Mouse (Mus musculus): Measurements from ENCODE around the gene Erich4. TPM values are rescaled to one million over a fixed set of nuclear protein-coding genes. Genes with fewer than 3 reads are reported as not detected.
A peak's percentile ranks its signal among the peaks of the same experiment; 100 is the strongest.

Gene Erich4
- polyA plus RNA-seq (2015; fragmentation: Nextera tagmentation; extraction: Ambion mirVana) = not detected in 2 replicates

DNA sequence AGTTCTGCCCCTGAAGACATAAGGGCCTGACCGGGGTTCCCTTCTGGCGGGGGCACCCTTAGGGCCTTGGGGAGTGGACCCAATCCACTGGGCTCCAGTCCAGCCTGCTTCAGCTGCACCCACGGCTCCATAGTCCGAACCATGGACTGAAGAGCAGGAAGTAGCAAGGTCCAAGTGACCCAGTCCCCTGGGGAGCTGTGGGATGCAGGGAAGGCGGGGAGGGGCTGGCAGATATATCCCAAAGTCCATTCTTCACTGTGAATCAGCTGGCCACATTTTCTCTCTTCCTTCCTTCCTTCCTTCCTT lies at the start of gene Erich4:
TSS of gene Erich4 (minus strand) at position 187 of the 306 bp plus-strand sequence.
- H3K36me3 ChIP-seq = no peaks in the 10 kb centered on the region
- no peak within 1 kb of the TSS for H3K27ac ChIP-seq (replicated peaks)
- H3K4me2 ChIP-seq (replicated peaks) = no peak within 1 kb of the TSS
- no peaks in the 10 kb centered on the region for H3K9me3 ChIP-seq
- no peak for ATAC-seq (replicated peaks)
- no peak within 1 kb of the TSS for H3K4me3 ChIP-seq
- H3K9ac ChIP-seq (replicated peaks) = no peak within 1 kb of the TSS
- WGBS = 89% methylated on average over 5 of the region's 5 CpGs
- H3K4me1 ChIP-seq = peaks cover 9% of the 10 kb centered on the region
- no peaks in the 10 kb centered on the region for H3K27me3 ChIP-seq

GRCm38 (mm10) chr7:25658657-25659472 lies 43.2 kb upstream of the Erich4 start, which contains the start of the genes Bckdha and Exosc5:
Gene Bckdha (minus strand): TSS chr7:25658981.
Gene Exosc5 (plus strand): TSS chr7:25659164.
- Histone ChIP-seq H3K27me3 (no peaks in the 10 kb centered on the region), H3K36me3 (0 out of 2 replicates have a peak, but pooled peaks cover under 1% of the 10 kb centered on the region), H3K4me3 (peak within 1 kb of the TSS; percentile 73), H3K4me1 (peaks cover 29% of the 10 kb centered on the region), H3K4me2 (replicated peaks) (peak within 1 kb of the TSS; percentile 89), H3K9me3 (no peaks in the 10 kb centered on the region), H3K27ac (replicated peaks) (peak within 1 kb of the TSS; percentile 67), H3K9ac (replicated peaks) (peak within 1 kb of the TSS; percentile 73)
- ATAC-seq (replicated peaks) = peak; percentile 97
- WGBS = under 1% methylated on average over 50 of the region's 50 CpGs

GRCm38 (mm10) chr7:25657785-25658184 lies 42.1 kb upstream of the Erich4 start:
- H3K27me3 ChIP-seq = no peaks in the 10 kb centered on the region
- no peak overlapping the region; the same call in 1 of the 2 replicates for H3K27ac ChIP-seq (replicated peaks)
- H3K9ac ChIP-seq (replicated peaks) = peak overlapping the region; percentile 73
- 38% methylated on average over 10 of the region's 10 CpGs for WGBS
- peak overlapping the region; percentile 73 for H3K4me3 ChIP-seq
- peak overlapping the region; percentile 89 for H3K4me2 ChIP-seq (replicated peaks)
- no peaks in the 10 kb centered on the region for H3K9me3 ChIP-seq
- peaks cover 29% of the 10 kb centered on the region for H3K4me1 ChIP-seq
- ATAC-seq (replicated peaks) = no peak
- H3K36me3 ChIP-seq = no peaks in the 10 kb centered on the region

DNA sequence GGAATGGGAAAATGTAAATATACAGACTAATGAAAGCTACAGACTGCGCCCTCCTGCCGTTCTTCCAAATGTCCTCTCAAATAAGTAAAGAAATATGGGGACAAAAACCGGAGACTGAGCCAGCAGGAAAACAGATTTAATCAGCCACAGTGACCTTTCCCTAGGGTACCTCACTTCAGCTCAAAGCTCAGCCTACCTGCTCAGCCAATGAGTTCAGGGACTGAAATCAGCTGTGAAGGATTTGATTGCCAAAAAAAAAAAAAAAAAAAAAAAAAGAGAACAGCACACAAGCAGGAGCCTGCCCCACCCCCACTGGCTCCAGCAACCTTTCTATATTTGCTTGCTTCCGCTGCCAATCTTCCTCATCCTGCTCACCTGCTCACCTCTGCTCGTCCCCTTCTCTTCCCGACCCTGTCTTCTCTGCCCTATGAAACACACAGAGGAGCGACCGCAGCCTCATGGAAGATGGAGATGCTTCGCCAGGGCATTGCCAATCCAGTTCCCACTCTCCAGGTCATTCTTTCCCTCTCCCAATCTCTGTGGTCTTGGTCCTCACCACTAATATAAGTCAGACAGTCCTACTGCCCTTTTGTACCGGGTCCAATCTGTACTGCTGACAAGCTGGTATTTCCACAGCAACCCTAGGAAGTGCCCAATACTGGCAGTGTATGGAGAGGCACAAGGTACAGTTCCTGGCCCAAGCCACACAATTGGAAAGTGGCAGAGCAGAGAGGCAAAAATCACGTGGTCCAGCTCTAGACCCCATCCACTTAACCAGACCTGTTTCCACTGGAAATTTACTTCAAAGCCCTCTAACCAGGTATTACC lies 40.1 kb upstream of the Erich4 start:
- H3K36me3 ChIP-seq = no peaks in the 10 kb centered on the region
- no peak overlapping the region for H3K27ac ChIP-seq (replicated peaks)
- no peak overlapping the region for H3K9ac ChIP-seq (replicated peaks)
- H3K4me2 ChIP-seq (replicated peaks) = no peak overlapping the region
- ATAC-seq (replicated peaks) = no peak
- H3K4me1 ChIP-seq = peaks cover 29% of the 10 kb centered on the region
- H3K27me3 ChIP-seq = no peaks in the 10 kb centered on the region
- WGBS = 78% methylated on average over 11 of the region's 11 CpGs
- no peak overlapping the region for H3K4me3 ChIP-seq
- H3K9me3 ChIP-seq = no peaks in the 10 kb centered on the region

DNA sequence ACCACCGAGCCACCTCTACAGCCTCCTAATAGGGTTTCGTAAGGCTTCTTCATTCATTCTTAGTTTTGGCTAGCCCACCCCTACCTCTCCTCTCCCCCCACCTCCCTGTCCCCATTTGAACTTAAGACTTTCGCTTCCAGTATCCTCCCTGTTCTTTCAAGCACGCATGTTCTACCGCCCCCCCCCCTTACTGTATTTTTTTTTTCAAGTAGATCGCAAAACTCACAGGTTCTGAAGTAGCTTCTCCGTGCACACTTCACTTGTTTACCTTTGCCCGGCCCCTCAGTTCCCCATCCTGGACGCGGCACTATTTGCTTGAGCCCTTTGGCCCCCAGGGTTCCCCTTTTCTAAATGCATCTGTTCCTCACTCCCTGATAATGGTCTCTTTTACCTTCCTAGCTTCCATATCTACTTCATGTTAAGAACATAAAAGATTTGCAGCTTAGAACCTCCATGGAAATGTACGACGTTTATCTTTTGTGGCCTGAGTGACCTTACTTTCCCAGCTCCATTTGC lies 36.6 kb upstream of the Erich4 start:
- Histone ChIP-seq H3K36me3 (no peaks in the 10 kb centered on the region), H3K9ac (replicated peaks) (no peak overlapping the region), H3K4me2 (replicated peaks) (no peak overlapping the region), H3K27ac (replicated peaks) (no peak overlapping the region), H3K4me1 (peaks cover 11% of the 10 kb centered on the region), H3K9me3 (no peaks in the 10 kb centered on the region), H3K4me3 (no peak overlapping the region), H3K27me3 (no peaks in the 10 kb centered on the region)
- ATAC-seq (replicated peaks) = no peak
- WGBS = 93% methylated on average over 12 of the region's 12 CpGs

DNA sequence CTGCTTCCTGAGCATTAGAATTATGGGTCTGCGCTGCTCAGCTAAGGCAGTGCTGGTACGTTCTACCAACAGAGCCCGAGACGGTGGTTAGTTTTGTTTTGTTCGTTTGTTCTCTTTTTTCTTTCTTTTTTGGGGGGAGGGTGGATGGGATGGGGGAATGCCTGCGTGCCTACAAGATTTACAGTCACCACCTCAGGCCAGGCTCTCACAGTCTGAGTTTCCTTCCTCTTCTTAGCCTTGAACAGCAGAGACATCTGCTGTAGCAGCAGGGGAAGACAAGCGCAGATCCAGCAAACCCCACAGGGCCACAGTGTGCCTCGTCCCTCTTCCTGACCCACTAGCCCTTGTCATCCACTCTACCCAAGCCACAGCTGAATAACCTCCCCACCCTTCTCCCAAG lies 35.6 kb upstream of the Erich4 start:
- no peaks in the 10 kb centered on the region for H3K27me3 ChIP-seq
- H3K4me2 ChIP-seq (replicated peaks) = no peak overlapping the region
- no peak for ATAC-seq (replicated peaks)
- no peak overlapping the region for H3K9ac ChIP-seq (replicated peaks)
- H3K4me1 ChIP-seq = peaks cover under 1% of the 10 kb centered on the region; the same call in 1 of the 2 replicates
- no peaks in the 10 kb centered on the region for H3K36me3 ChIP-seq
- 93% methylated on average over 8 of the region's 8 CpGs for WGBS
- no peaks in the 10 kb centered on the region for H3K9me3 ChIP-seq
- no peak overlapping the region for H3K4me3 ChIP-seq
- no peak overlapping the region for H3K27ac ChIP-seq (replicated peaks)

- WGBS = 84% methylated on average over 5 of the region's 5 CpGs
- Histone ChIP-seq H3K4me3 (no peak overlapping the region), H3K9ac (replicated peaks) (no peak overlapping the region), H3K27ac (replicated peaks) (no peak overlapping the region), H3K9me3 (no peaks in the 10 kb centered on the region), H3K36me3 (no peaks in the 10 kb centered on the region), H3K27me3 (no peaks in the 10 kb centered on the region), H3K4me2 (replicated peaks) (no peak overlapping the region), H3K4me1 (no peaks in the 10 kb centered on the region)
- no peak for ATAC-seq (replicated peaks)
These were observed 34.1 kb upstream of the Erich4 start for GRCm38 (mm10) chr7:25649839-25650238.

- H3K9ac ChIP-seq (replicated peaks) = no peak overlapping the region
- no peak overlapping the region for H3K4me3 ChIP-seq
- ATAC-seq (replicated peaks) = no peak
- no peaks in the 10 kb centered on the region for H3K9me3 ChIP-seq
- WGBS = 63% methylated on average over 5 of the region's 5 CpGs
- H3K27ac ChIP-seq (replicated peaks) = no peak overlapping the region
- H3K27me3 ChIP-seq = no peaks in the 10 kb centered on the region
- no peak overlapping the region for H3K4me2 ChIP-seq (replicated peaks)
- no peaks in the 10 kb centered on the region for H3K36me3 ChIP-seq
- no peaks in the 10 kb centered on the region for H3K4me1 ChIP-seq
These were observed 32.0 kb upstream of the Erich4 start for GRCm38 (mm10) chr7:25647574-25648123.

DNA sequence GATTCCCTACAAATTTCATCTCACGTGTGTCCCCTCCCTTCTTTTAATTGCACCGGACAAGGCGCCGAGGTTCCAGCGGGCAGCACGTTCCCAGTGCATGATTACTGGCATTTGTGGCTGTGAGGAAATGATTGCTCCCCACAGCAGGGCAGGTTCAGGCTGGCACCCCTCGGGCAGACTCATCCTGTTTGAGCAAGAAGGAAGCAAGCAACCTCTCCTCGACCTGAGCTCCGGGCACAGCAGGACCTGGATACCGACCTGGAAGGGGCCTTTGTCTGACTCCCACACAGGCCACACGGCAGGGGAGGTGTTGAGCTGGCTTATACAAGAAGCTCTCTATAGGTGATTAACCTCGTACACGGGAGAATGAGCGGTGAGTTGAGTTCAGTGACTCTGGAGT lies 29.4 kb upstream of the Erich4 start:
- no peaks in the 10 kb centered on the region for H3K9me3 ChIP-seq

GRCm38 (mm10) chr7:25644631-25645030 lies 28.9 kb upstream of the Erich4 start:
- no peak for ATAC-seq (replicated peaks)
- H3K4me3 ChIP-seq = no peak overlapping the region

More for the DNA sequence above, 29.4 kb upstream of the Erich4 start:
- Histone ChIP-seq H3K9ac (replicated peaks) (no peak overlapping the region), H3K27ac (replicated peaks) (no peak overlapping the region), H3K4me2 (replicated peaks) (no peak overlapping the region), H3K27me3 (no peaks in the 10 kb centered on the region), H3K4me3 (no peak overlapping the region), H3K36me3 (no peaks in the 10 kb centered on the region), H3K4me1 (no peaks in the 10 kb centered on the region)
- WGBS = 29% methylated on average over 14 of the region's 14 CpGs
- no peak for ATAC-seq (replicated peaks)

GRCm38 (mm10) chr7:25644136-25644535 lies 28.4 kb upstream of the Erich4 start:
- no peaks in the 10 kb centered on the region for H3K9me3 ChIP-seq
- H3K27me3 ChIP-seq = no peaks in the 10 kb centered on the region
- no peak overlapping the region for H3K4me3 ChIP-seq
- H3K4me1 ChIP-seq = 0 out of 2 replicates have a peak, but pooled peaks cover 5% of the 10 kb centered on the region
- no peak overlapping the region for H3K9ac ChIP-seq (replicated peaks)
- ATAC-seq (replicated peaks) = no peak
- H3K4me2 ChIP-seq (replicated peaks) = no peak overlapping the region
- H3K27ac ChIP-seq (replicated peaks) = no peak overlapping the region
- WGBS = 78% methylated on average over 10 of the region's 10 CpGs
- no peaks in the 10 kb centered on the region for H3K36me3 ChIP-seq

More at GRCm38 (mm10) chr7:25644631-25645030, 28.9 kb upstream of the Erich4 start:
- no peak overlapping the region for H3K9ac ChIP-seq (replicated peaks)
- no peak overlapping the region for H3K4me2 ChIP-seq (replicated peaks)
- WGBS = 66% methylated on average over 4 of the region's 4 CpGs
- H3K27ac ChIP-seq (replicated peaks) = no peak overlapping the region
- H3K4me1 ChIP-seq = 0 out of 2 replicates have a peak, but pooled peaks cover 2% of the 10 kb centered on the region
- no peaks in the 10 kb centered on the region for H3K9me3 ChIP-seq
- H3K36me3 ChIP-seq = no peaks in the 10 kb centered on the region
- no peaks in the 10 kb centered on the region for H3K27me3 ChIP-seq

All from forebrain, embryonic 15.5 days (tissue).